Mouse (Mus musculus): Measurements from ENCODE around the gene Prelp.

Prelp gene

DNA sequence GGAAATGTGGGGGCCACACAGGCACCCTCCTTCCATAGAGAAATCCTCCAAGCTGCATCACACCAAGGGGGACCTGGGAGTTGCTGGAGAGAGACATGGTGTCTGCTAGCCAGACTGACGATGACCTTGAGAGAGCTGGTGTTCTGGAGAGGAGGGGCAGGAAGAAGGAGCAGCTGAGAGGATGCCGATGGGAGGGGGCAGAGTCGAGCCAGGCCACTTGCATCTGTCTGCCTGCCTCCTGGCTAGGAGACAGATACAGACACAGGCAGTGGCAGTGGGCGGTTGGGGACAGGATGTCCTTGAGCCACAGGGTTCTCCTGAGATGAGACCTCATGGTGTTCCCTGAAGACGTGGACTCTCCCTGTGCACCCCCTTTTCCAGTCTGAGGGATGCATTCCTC is 29.7 kb downstream of the Prelp start:
- DNase-seq, result peak; percentile 53

DNA sequence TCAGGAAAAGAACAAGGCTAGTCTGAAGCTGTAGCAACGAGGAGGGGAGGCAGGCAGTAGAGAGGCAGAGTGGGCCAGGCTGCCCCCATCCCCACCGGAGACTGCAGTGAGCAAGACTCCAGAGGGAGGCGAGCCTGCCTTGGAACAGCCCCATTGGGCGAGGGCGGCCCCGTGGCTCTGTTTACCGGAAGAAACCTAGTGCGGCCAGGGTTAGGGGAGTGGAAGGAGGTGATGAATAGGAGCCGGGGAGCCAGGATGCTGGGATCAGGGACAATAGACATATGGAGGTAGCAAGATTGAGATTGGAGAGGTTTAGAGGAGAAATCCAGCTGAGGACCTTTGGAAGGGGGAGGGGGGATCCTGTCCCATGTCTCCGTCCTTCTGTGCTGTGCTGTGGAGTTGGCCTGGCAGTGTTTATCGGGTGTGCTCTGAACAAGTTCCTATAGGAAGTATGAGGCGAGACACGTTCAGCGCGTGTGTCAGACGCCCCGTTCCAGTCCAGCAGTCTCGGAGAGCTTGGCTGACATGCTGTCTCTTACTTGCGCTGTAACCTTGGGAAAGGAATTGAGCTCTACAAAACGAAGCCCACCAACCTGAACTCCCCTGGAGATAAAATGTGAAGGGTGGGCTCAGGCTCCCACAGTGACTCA is 31.1 kb downstream of the Prelp start:
- DNase-seq, result no peak

DNA sequence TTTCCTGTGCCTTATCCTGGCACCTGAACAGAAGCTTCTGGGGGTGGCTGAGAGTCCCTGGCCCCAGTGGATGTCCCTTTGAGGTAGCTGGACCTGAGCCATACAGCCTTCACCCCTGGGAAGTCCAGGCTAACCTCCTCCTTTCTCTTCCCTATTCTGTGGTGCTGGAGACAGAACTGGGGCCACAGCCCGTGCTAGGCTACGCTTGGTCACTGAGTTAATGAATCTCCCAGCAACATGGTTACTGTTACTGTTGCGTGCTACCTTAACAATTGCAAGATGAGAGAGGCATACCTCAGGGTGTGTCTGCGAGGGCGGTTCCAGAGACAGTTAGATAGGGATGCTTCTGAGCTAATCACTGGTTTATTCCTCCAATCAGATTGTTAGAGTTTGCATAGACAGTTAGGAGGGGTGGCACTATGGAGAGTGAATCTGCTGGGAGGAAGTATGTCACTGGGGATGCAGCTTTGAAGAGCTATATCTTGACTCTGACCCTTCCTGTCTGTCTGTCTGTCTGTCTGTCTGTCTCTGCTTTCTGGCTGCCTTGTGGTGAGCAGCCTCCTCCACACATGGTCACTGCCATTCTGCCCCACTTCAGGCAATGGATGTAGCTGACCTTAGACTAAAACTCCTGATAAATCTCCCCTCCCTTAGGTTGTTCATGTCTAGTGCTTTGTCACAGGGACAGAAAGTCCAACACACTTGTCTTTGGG is 33.5 kb downstream of the Prelp start:
- DNase-seq, result no peak

DNA sequence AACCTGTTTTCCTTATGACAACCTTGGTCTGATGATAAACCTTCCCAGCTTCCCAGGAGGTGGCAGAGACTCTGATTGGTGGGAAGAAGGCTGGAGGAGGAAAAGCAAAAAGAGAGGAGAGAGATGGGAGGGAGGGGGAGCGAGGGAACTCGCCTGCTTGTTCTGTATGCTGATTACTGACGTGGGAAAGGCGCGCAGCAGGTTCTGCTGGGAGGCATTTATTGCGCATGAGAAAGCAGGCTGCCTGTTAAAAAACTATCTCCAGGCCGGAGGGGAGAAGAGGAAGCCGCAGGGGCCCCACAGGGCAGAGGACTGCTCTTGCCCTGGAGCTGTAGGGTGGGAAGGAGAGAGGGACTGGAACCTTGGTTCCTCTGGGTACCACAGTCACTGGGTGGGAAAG is 34.2 kb downstream of the Prelp start:
- no peak for DNase-seq

DNA sequence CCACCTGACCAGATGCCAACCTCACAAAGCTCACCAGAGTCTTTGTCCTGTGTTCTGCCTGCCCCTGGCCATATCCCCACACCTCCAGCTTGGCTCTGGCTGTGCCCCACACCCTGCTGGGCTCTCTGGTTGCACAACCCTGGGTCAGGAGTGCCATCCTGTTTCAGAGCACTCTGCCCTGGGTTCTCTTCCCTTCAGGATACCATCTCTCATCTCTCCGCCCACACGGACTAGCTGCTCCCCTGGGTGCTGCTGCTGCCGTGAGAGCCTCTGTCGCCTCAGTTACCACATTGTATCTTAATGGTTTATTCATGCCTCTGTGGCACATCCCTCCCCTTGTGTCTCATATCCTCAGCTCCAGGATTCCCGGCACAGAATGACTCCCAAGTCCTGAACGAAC is 34.8 kb downstream of the Prelp start:
- DNase-seq, result no peak

DNA sequence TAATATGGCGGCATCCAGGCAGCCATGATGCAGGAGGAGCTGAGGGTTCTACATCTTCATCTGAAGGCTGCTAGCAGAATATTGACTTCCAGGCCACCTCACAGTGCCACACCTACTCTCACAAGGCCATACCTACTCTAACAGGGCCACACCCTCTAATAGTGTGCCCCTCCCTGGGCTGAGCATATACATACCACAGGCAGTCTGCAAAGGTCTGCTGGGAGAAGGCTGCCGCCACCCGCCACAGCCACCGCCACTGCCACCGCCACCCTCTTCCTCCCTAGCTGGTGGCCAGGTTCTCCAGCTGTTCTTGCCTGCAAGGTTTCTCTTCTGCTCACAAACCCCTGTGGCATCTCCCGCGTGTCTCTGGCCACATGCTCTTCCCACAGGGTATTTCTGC is 35.4 kb downstream of the Prelp start:
- DNase-seq, result no peak

DNA sequence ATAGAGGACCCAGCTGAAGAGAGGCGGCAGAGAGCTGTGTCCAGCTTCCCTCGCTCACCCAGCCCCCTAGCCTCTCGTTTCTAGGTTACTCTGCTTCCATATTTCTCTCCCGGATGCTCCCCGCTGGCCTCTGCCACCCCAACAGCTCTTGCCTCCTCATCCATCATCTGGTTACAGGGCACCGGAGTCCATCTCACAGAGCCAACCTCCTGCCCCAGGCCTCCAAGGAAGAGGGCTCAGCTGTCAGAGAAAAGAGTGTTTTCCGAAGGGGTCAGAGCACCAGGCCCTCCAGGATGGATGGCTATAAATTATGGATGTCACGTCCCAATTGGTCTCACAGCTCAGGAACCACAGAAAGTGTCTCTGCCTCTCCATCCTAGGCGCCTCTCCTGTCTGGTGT is 36.5 kb downstream of the Prelp start:
- DNase-seq, result no peak

DNA sequence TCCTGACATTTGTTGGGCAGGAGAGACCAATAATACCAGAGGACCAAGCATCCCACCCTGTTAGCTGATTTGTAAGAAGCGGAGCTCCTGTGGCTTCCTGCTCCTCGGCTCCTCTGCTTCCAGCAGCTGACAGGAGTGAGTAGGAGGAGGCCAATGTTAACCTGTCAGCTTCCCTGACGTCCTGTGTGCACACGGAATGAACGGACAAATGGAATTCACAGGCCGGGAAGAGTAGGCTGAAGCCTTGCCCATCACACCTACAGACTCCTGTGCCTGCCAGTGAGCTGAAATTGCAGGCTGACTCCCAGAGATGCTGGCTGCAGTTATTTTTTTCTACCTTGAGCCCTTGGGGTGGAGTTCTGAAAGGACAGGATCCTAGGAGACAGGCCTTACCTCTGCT is 37.1 kb downstream of the Prelp start:
- DNase-seq, result no peak

DNA sequence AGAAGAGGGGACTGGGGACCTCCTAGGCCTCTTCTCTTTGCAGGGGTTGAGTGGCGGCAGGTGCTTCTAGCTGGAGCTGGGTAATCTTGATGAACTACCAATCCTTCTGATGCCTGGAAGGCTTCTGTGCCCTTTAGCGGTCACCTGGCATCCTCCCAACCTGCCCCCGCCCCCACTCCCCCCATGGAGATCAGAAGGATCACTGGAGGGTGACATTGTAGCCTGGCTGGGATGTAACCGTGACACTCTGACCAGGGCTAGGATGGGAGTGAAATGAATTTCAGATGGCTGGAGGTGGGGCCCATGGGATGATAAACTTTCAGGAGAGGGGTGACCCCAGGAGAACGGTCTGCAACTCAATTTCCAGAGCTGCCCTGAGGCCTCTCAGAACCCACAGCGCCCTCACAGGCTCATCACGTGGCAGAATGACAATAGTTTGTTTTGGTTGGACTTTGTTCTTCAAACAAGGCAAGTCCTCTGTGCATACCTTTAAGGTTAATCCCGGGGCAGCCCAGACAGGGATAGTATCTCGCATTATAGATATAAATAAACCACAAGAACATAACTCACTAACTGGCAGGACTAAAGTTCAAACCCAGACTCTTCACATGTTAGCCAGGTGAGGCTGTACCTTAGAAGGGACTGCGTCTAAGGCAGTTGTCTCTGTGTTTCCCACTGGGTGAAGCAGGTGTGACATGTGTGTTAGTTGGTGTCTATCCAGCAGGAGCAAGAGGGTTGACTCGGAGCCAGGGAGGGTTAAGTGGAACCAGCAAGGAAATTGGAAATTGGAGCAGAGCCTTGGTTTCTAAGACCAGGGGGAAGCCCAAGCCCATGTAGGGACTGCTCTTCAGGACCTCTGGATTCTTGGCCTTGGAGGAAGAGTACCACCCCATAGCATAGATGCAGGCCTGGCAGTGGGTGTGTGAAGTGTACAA is 38.7 kb downstream of the Prelp start:
- no peak for DNase-seq

DNA sequence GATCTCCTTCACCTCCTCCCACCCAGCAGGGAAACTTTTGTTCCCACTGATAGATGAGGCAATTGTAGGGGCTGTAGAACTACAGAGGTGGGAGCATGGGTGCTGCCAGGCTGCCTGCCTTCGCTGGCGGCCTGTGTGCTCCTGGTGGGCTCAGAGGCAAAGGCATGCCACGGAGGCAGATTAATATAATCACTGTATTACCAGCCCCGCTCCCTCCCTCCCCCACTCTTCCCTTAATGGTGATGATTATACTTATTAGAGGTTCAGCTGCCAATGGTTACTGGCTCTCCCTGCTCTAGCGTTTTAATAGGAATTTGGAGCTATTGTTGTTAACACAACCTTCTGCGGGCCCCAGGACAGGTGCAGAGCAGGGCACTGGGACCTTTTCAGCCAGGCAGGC is 39.4 kb downstream of the Prelp start:
- DNase-seq, result no peak

DNA sequence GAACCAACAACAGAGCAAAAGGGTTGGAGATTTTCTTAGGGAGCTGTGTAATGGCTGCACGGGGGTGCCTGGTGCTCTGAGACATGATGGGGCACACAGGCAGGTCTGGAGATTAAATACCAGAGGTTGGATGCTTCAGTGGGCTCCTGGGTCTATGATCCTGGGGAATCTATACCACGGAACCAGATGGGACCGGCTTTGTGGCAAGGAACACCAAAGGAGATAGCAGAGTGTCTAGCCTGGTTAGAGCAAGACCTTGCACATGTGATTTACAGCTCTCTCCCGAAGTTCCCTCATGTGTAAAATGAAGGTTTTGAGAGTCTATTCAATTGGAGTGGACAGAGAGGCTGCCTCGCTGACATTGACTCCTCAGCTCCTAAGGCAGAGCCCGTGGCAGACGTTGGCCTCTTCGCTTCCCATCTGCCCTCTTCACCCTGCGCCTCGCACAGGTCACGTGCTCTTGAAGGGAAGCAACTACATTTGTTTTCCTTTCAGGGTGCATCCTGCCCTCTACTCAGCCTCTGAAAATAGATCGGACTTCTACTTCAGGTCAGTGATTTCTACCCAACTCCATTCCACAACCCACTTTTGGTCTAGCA is 42.3 kb downstream of the Prelp start:
- DNase-seq, result no peak

DNA sequence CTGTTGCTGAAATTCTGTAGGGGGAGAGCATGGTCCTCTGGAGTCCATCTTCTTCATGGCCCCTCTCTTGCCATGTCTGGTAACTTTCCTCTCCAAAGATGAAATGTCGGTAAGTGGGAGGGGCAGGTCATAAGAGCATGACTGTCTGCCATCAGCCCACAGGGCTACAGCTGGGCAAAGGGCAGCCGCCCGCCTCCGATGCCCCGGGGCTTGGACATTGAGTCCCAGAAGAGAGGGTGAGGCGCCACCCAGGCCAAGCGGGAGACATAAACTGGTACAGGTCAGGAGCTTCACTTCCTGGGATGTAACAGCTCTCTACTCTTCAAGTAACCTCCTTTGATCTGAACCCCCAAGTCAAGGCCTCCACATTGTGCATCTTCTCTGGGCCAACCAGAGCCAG is 44.3 kb downstream of the Prelp start:
- DNase-seq, result no peak

DNA sequence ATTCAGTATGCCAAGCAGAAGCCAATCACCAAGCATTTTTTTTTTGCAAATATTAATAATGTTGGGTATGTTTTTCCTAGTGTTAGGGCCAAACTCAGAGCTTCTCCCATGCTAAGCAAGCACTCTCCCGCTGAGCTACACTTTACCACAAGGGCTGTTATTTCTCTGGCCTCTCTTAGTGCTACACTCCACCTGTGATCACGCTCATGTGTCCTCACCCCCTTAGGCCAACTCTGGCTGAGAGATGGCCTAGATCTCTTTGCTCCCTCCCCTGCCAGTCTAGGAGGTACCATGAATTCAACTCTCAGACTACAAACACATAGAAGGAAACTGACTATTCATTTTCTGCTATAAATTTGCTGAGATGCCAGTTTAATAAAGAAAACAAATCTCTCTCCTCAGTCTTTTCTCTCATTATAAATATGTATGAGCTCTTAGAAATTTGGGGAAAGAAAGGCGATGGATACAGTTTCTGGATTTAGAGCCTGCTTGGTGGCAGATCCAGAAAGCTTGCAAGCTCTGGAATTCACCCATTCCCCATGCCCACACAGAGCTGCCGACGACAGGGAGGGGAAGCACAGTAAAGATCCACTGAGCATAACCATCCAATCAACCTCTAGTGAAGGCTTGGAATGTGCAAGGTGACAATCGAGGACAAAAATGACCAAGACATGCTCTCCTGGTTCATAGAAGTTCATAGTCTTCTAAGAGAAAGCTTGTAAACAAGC is 48.0 kb downstream of the Prelp start:
- DNase-seq, result no peak

DNA sequence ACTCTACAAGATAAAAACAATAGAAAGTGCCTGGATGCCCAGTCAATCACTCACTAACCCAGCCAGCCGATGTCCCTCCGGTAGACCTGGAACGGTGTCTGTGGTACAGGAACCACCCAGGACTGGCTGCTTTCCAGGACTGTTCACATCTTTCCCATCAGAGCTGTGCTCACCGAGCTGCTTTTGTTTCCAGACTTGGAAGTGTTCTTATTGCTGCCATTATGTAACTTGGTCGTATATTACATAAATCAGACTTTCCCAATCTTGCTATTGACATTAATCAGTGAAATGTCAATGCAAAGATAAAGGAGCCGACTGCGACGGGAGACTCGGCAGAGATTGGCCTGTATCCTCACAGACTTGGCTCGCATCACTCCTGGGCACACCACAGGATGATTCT is 50.0 kb downstream of the Prelp start:
- no peak for DNase-seq

DNA sequence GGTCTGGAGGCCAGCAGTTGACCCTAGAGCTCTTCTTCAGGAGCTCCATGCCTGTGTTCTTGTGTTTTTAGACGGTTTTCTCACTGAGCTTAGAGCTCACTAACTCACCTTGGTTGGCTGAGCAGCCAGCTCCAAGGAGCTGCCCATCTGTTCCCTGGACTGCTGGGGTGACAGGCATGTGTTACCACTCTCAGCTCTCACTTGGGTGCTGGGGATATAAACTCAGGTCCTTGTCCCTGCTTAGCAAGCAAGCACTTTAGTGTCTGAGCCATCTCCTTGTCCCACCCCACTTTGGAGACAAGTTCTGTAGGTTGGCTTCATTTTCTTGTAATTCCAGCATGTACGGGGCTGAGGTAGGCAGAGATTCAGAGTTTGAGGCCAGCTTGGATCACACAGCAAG is 52.0 kb downstream of the Prelp start:
- DNase-seq, result no peak

DNA sequence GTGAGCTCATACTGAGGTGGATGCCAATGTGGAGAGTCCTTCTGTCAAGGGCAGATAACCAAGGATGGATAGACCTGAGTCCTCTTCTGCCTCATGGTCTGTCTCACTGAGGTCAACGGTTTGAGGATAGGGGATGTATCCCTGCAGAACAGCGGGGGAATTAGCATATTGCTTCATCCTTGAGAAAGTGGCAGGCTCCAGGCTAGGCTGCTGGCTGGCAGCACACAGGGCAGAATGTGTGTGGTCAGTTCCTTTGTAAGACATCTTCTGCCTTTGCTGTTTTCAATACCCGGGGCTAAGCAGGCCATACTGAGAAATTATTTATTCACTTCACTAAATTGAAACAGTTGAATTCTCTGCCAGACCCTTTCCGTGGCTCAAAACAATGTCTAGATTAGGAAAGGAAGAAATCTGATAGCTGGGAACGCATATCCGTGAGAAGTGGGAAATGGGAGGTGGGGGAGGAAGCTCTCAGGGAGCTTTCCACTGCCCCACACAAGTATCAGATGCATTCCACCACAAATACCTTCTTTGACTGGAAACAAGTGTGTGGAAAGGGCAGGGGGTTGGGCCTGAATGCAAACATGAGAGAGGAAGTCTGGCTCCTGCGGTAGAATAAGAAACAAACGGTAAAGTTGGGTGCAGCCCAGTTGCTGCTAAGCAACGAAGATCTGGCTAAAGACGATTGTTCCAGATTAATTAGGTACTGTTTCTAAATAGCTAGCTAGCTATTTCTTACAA is 57.8 kb downstream of the Prelp start:
- no peak for DNase-seq

DNA sequence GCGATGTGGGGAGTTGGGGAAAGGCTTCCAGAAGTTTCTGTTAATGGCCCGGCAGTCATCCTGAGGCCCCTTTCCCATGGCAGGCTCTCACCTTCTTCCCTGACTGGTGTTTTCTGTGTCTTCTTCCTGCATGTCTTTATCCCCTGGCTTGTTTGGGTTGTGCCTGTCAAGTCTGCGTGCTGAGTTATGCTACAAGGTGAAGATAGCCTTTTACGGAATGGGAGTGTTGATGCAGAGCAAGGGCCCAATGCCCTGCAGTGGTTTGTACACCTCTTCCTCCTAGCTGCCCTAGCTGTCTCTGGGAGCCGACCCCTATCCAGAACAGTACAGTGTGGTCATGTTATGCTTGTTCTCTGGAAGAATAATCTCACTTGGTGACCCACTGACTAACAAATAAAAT is 60.2 kb downstream of the Prelp start:
- DNase-seq, result no peak
